Mouse (Mus musculus) bone marrow, adult 2 months (tissue): ENCODE data around the gene Hist1h3h. TPM values are rescaled to one million over a fixed set of nuclear protein-coding genes. Genes with fewer than 3 reads are reported as not detected.
"Not testable (repeated sequence)": the region's sequence is repeated elsewhere in the genome, so short reads cannot be mapped to it uniquely, and the experiment has no call there.

Experiments used
- H3K27ac ChIP-seq: fragments of 200-500 bp; 2 replicates; pipeline ENCODE4 v1.5.1; 2012; ENCODE audit warnings: low read depth, mild to moderate bottlenecking, control low read depth, inconsistent platforms, low read length; ENCODE audit not compliant: control insufficient read depth, poor library complexity, insufficient read depth
- H3K4me1 ChIP-seq: fragments of 200-500 bp; 2 replicates; pipeline ENCODE4 v1.6.1; 2011; ENCODE audit warnings: low read length; ENCODE audit not compliant: control insufficient read depth, insufficient read depth
- H3K4me3 ChIP-seq: fragments of 200-500 bp; replicated peaks from 2 replicates; pipeline ENCODE3; 2011; ENCODE audit warnings: mild to moderate bottlenecking, low read depth, low read length, control low read depth; ENCODE audit not compliant: control insufficient read depth
- CTCF ChIP-seq: fragments of 200-500 bp; IDR thresholded peaks from 2 replicates; pipeline ENCODE4 v1.5.1; 2011; ENCODE audit warnings: low read length, control low read depth; ENCODE audit not compliant: control insufficient read depth, insufficient read depth
- POLR2A ChIP-seq: fragments of 200-500 bp; IDR thresholded peaks from 2 replicates; pipeline ENCODE4 v1.6.1; 2011; ENCODE audit warnings: low read depth, mild to moderate bottlenecking, control low read depth, low read length, borderline replicate concordance; ENCODE audit not compliant: control insufficient read depth
- WGBS: fragments of 180-500 bp; shearing (Covaris S2); methylation state at CpG from one replicate; pipeline ENCODE4 v1.1.7; 2018; 5-methylcytosine and 5-hydroxymethylcytosine counted together
- polyA plus RNA-seq: library from polyadenylated mRNA; stranded (reverse); fragments of >200 nt; gene quantifications from 2 replicates; pipeline ENCODE4 v1.2.4, GENCODE M21; 2011; ENCODE audit warnings: low replicate concordance; ENCODE audit not compliant: missing spikeins, insufficient read depth, insufficient read length

The Hist1h3h gene
- polyA plus RNA-seq, 1 experiment: 178 TPM

- no peak for TF ChIP-seq CTCF
- no peak for TF ChIP-seq POLR2A
- Histone ChIP-seq H3K27ac (no peak overlapping the region), H3K4me1 (no peaks in the 10 kb centered on the region; the same call in 1 of the 2 replicates), H3K4me3 (no peak overlapping the region)
- WGBS: 47% methylated on average over 5 of the region's 5 CpGs
Observed at GRCm38 (mm10) chr13:21722993-21723836, 5.8 kb downstream of the Hist1h3h start.

DNA sequence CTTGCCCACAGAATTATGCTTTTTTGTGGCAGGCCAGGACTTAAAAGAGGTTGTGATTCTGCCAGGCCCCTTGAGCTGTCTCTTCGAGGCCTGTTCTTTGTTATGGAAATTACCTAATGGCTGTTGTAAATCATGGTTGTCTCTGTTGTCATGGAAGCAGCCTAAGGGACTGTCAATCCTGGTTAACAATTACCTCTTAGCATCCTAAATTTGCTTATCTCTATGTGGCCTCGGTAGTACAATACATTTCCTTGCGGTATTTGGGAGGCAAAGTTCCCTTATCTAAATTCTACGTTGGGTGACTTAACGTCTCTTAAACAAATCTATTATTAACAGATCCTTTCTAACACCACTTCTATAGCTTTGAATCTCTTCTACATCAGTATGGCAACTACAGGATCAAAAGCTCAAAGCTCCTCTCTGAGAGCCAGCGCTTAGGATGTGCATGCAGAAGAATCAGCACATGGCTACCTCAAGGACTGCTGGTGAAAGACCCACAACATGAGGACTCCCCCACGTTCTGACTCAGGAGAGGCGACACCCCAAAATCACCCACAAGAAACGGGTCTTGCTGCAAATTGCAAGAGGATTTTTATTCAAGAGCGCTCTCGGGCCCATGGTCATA lies 10.6 kb downstream of the Hist1h3h start:
- WGBS: 75% methylated on average over 11 of the region's 11 CpGs

GRCm38 (mm10) chr13:21729544-21729943 lies 12.1 kb downstream of the Hist1h3h start:
- no peak for TF ChIP-seq CTCF
- no peak for TF ChIP-seq POLR2A
- no peak overlapping the region for H3K4me3 ChIP-seq
- no peak overlapping the region for H3K27ac ChIP-seq
- WGBS: 73% methylated on average over 1 of the region's 1 CpGs
- H3K4me1 ChIP-seq: peaks cover 5% of the 10 kb centered on the region

More for the DNA sequence above, 10.6 kb downstream of the Hist1h3h start:
- Histone ChIP-seq H3K27ac (no peak overlapping the region), H3K4me1 (no peaks in the 10 kb centered on the region; the same call in 1 of the 2 replicates), H3K4me3 (no peak overlapping the region)
- TF ChIP-seq CTCF (no peak), POLR2A (no peak)

DNA sequence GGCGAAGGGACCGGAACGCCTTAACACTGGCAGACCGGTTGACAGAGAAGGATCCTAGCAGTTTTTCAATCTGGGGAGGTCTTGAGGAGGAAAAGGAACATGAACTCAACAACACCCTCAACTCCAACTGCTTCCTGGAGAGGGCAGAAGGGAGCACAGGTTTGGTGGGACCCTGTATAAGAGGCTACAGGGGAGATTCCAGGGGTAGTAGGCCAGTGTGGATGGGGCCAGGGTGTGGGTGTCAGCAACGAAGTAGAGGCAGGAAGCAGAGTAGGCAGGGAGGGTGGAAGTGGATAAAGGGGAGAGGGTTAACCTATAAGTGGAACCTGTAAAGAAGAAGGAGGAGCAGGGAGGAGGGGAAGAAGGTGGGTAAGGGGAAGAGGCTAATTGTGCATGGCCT lies 16.0 kb downstream of the Hist1h3h start:
- TF ChIP-seq CTCF (no peak), POLR2A (no peak)
- WGBS: 80% methylated on average over 5 of the region's 5 CpGs
- H3K27ac ChIP-seq: no peak overlapping the region
- H3K4me1 ChIP-seq: peaks cover 5% of the 10 kb centered on the region
- no peak overlapping the region for H3K4me3 ChIP-seq

DNA sequence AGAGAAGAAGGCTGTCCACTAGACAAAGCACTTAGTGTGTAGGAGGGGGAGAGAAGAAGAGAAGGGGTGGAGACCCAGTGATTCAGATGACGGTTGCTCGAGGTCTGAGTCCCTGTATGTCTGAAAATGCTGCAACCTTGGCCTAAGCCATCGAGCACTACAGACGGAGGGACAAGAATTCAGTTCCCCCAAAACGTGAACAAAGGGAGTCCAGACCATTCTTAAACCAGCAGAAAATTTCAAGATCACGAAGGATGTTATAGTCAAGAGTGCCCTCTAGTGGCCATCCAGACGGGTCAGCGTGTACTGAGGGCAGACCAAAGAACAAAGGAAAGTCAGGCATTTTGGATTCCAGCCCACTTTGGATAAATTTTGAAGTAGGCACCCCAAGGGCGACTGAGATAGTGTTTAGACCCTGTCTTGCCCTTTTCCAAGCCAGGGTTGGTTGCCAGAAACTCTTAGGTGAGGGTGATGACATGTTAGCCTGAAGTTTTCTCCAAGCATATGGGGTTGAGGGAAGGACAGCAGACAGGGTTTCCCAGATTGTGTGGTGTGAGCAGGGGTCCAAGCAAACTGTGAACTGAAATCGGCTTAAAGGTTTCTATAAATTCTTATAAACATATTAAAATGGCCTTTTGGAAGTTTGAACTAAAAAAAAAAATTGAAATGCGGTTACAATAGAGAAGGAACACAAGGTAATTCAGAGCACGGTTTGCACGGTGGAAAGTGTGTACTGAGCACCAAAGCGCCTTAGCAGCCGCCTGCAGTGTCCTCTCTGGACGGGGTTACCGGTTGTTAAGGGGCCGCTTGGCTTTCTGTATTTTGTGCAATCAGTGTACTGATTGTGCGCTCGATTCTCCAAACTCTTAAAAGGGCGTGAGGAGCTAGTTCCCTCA lies 16.8 kb downstream of the Hist1h3h start:
- TF ChIP-seq CTCF: peak; percentile 77
- TF ChIP-seq POLR2A: no peak
- WGBS: under 1% methylated on average over 21 of the region's 21 CpGs
- Histone ChIP-seq H3K4me3 (peak overlapping the region; percentile 54), H3K4me1 (peaks cover 5% of the 10 kb centered on the region), H3K27ac (peak overlapping the region; percentile 93)

DNA sequence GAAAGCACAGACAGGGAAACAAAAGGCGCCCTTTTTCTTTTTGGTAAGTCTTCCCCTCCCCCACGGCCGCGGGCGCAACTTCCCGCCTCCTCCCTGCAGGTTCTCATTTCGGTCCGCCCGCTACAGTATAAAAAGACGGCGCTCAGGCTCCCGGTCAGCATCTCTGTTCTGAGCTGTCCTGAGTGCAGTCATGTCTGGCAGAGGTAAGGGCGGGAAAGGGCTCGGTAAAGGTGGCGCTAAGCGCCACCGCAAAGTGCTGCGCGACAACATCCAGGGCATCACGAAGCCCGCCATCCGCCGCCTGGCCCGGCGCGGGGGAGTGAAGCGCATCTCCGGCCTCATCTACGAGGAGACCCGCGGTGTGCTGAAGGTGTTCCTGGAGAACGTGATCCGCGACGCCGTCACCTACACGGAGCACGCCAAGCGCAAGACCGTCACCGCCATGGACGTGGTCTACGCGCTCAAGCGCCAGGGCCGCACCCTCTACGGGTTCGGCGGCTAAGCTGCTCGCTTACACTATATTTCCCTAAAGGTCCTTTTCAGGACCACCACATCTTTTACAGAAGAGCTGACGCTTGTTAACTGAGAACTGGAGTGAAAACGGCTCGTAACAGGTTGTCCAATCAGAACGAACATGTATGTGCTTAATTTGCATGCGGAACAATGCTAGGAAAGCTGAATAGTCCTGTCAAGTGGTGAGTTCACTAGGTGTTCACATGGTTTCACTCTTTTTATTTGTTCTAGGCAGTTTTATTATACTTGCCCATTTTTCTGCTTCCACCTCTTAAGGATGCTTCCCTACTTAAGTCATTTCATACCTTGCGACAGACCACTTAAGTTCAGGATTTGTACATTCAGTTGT lies 17.7 kb downstream of the Hist1h3h start, which contains the start of gene Hist1h4j:
Gene Hist1h4j, plus strand, starts transcription at position 159 of the 862 bp plus-strand sequence.
- not testable (repeated sequence) for H3K4me1 ChIP-seq
- Histone ChIP-seq H3K4me3 (peak within 1 kb of the TSS; percentile 67), H3K27ac (peak within 1 kb of the TSS; percentile 93)
- under 1% methylated on average over 51 of the region's 56 CpGs for WGBS
- TF ChIP-seq POLR2A: peak; percentile 98

- Histone ChIP-seq H3K4me1 (peaks cover 2% of the 10 kb centered on the region; the same call in 1 of the 2 replicates), H3K27ac (no peak overlapping the region), H3K4me3 (no peak overlapping the region)
- TF ChIP-seq POLR2A: no peak
- no peak for TF ChIP-seq CTCF
- 55% methylated on average over 1 of the region's 1 CpGs for WGBS
Observed at GRCm38 (mm10) chr13:21745006-21745405, 27.5 kb downstream of the Hist1h3h start.
